Mouse (Mus musculus) lung, postnatal 36 days (tissue): ENCODE data around the gene Upf3b.
A peak's percentile ranks its signal among the peaks of the same experiment; 100 is the strongest.

Experiments
- DNase-seq: peaks from one replicate; pipeline ENCODE4 v3.0.0; 2022; ENCODE audit warnings: mixed read lengths

Gene Upf3b

GRCm38 (mm10) chrX:37076651-37077050 lies 33.5 kb downstream of the Upf3b start:
- peak; percentile 23 for DNase-seq

GRCm38 (mm10) chrX:37074262-37074892 lies 35.7 kb downstream of the Upf3b start:
- peak; percentile 68 for DNase-seq

GRCm38 (mm10) chrX:37068766-37069165 lies 41.4 kb downstream of the Upf3b start:
- no peak for DNase-seq

- no peak for DNase-seq
These were observed 42.8 kb downstream of the Upf3b start for GRCm38 (mm10) chrX:37067299-37067698.

GRCm38 (mm10) chrX:37063902-37064301 lies 46.2 kb downstream of the Upf3b start:
- DNase-seq: no peak

- no peak for DNase-seq
These were observed 61.0 kb downstream of the Upf3b start for GRCm38 (mm10) chrX:37048890-37049823.

- DNase-seq: peak; percentile 3
These were observed 61.8 kb downstream of the Upf3b start, which contains the start of gene Sowahd for GRCm38 (mm10) chrX:37048066-37048889. TSS of gene Sowahd (plus strand) at chrX:37048845.

- peak; percentile 63 for DNase-seq
These were observed 67.4 kb downstream of the Upf3b start for GRCm38 (mm10) chrX:37042726-37043125.
